Mouse (Mus musculus): ENCODE measurements around the gene Ndufaf1. TPM values are rescaled to one million over a fixed set of nuclear protein-coding genes. Genes with fewer than 3 reads are reported as not detected.
"Not testable (repeated sequence)": the region's sequence is repeated elsewhere in the genome, so short reads cannot be mapped to it uniquely, and the experiment has no call there.

Ndufaf1 gene
- polyA plus RNA-seq, 1 experiment from 2014 or later = 44.9 TPM

DNA sequence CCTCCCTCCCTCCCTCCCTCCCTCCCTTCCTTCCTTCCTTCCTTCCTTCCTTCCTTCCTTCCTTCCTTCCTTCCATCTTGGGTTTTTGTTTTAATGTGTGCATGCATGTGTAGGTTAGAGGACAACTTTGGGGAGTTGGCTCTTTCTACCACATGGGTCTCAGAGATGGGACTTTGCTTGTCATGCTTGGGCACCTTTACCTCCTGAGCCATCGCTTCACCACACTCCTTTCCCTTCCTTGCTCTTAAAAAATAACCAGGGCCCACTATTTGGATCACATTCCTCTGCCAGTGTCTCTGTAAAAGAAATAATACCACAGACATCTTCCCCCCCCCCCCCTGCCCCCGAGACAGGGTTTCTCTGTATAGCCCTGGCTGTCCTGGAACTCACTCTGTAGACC is 21.1 kb upstream of the Ndufaf1 start:
- no peak overlapping the region for H3K9ac ChIP-seq (ENCODE audit: low read depth, low read length)
- no peaks in the 10 kb centered on the region for H3K4me1 ChIP-seq (ENCODE audit: control insufficient read depth, insufficient read depth, low read depth, low read length)
- no peaks in the 10 kb centered on the region for H3K9me3 ChIP-seq (ENCODE audit: control insufficient read depth, low read length)
- 93% methylated on average over 1 of the region's 2 CpGs for WGBS
- ATAC-seq = no peak
- H3K4me2 ChIP-seq (ENCODE audit: low read length) = no peak overlapping the region
- no peak overlapping the region for H3K27ac ChIP-seq (ENCODE audit: low read depth, low read length)
- 0 out of 2 replicates have a peak, but pooled peaks cover 7% of the 10 kb centered on the region for H3K36me3 ChIP-seq (ENCODE audit: control insufficient read depth, insufficient read depth, low read length)
- H3K4me3 ChIP-seq (ENCODE audit: low read length) = no peak overlapping the region
- H3K27me3 ChIP-seq (replicated peaks; ENCODE audit: control insufficient read depth, insufficient read depth, low read length) = no peaks in the 10 kb centered on the region

- ATAC-seq = no peak
- H3K4me3 ChIP-seq (ENCODE audit: low read length) = peak overlapping the region; percentile 99
- peaks cover 15% of the 10 kb centered on the region for H3K4me1 ChIP-seq (ENCODE audit: control insufficient read depth, insufficient read depth, low read depth, low read length)
- no peaks in the 10 kb centered on the region for H3K36me3 ChIP-seq (ENCODE audit: control insufficient read depth, insufficient read depth, low read length)
- peak overlapping the region; percentile 93 for H3K4me2 ChIP-seq (ENCODE audit: low read length)
- H3K9ac ChIP-seq (ENCODE audit: low read depth, low read length) = peak overlapping the region; percentile 99
- H3K27ac ChIP-seq (ENCODE audit: low read depth, low read length) = no peak overlapping the region
- WGBS = 6% methylated on average over 5 of the region's 5 CpGs
- H3K27me3 ChIP-seq (replicated peaks; ENCODE audit: control insufficient read depth, insufficient read depth, low read length) = no peaks in the 10 kb centered on the region; the same call in 1 of the 2 replicates
- H3K9me3 ChIP-seq (ENCODE audit: control insufficient read depth, low read length) = no peaks in the 10 kb centered on the region
Observed at GRCm38 (mm10) chr2:119675831-119676230, 13.2 kb upstream of the Ndufaf1 start.

- Histone ChIP-seq H3K4me1 (ENCODE audit: control insufficient read depth, insufficient read depth, low read depth, low read length) (peaks cover 15% of the 10 kb centered on the region), H3K4me2 (ENCODE audit: low read length) (peak overlapping the region; percentile 93), H3K9ac (ENCODE audit: low read depth, low read length) (peak overlapping the region; percentile 99), H3K9me3 (ENCODE audit: control insufficient read depth, low read length) (no peaks in the 10 kb centered on the region), H3K27ac (ENCODE audit: low read depth, low read length) (peak overlapping the region; percentile 78), H3K36me3 (ENCODE audit: control insufficient read depth, insufficient read depth, low read length) (no peaks in the 10 kb centered on the region), H3K27me3 (replicated peaks; ENCODE audit: control insufficient read depth, insufficient read depth, low read length) (no peaks in the 10 kb centered on the region; the same call in 1 of the 2 replicates), H3K4me3 (ENCODE audit: low read length) (peak overlapping the region; percentile 99)
- ATAC-seq = peak; percentile 88
- WGBS = under 1% methylated on average over 24 of the region's 39 CpGs
Observed at GRCm38 (mm10) chr2:119675215-119675784, 12.7 kb upstream of the Ndufaf1 start.

GRCm38 (mm10) chr2:119674525-119675214 is 12.0 kb upstream of the Ndufaf1 start, which contains the start of gene Rtf1:
Gene Rtf1 (plus strand): TSS chr2:119675068.
- Histone ChIP-seq H3K27me3 (replicated peaks; ENCODE audit: control insufficient read depth, insufficient read depth, low read length) (no peaks in the 10 kb centered on the region; the same call in 1 of the 2 replicates), H3K36me3 (ENCODE audit: control insufficient read depth, insufficient read depth, low read length) (no peaks in the 10 kb centered on the region), H3K4me2 (ENCODE audit: low read length) (peak within 1 kb of the TSS; percentile 93), H3K4me3 (ENCODE audit: low read length) (peak within 1 kb of the TSS; percentile 99), H3K9me3 (ENCODE audit: control insufficient read depth, low read length) (no peaks in the 10 kb centered on the region), H3K4me1 (ENCODE audit: control insufficient read depth, insufficient read depth, low read depth, low read length) (peaks cover 15% of the 10 kb centered on the region), H3K9ac (ENCODE audit: low read depth, low read length) (peak within 1 kb of the TSS; percentile 99), H3K27ac (ENCODE audit: low read depth, low read length) (peak within 1 kb of the TSS; percentile 78)
- under 1% methylated on average over 45 of the region's 58 CpGs for WGBS
- peak; percentile 98 for ATAC-seq

DNA sequence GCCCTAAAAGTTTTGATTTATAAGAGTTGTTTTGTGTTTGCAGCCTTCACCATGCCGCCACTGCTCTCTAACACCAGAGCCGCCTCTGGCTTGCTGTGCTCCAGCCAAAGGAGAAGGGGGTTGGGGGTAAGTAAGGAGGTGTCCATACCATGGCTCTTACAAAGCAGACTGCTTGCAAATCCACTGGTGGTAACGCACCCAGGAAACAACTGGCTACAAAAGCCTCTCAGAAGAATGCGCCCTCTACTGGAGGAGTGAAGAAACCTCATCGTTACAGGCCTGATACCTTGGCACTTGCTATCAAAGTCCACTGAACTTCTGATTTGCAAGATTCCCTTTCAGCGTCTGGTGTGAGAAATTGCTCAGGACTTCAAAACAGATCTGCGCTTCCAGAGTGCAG is 6.4 kb upstream of the Ndufaf1 start:
- Histone ChIP-seq H3K27ac (ENCODE audit: low read depth, low read length) (no peak overlapping the region), H3K36me3 (ENCODE audit: control insufficient read depth, insufficient read depth, low read length) (no peaks in the 10 kb centered on the region), H3K4me2 (ENCODE audit: low read length) (no peak overlapping the region), H3K27me3 (replicated peaks; ENCODE audit: control insufficient read depth, insufficient read depth, low read length) (no peaks in the 10 kb centered on the region; the same call in 1 of the 2 replicates), H3K9ac (ENCODE audit: low read depth, low read length) (no peak overlapping the region), H3K4me3 (ENCODE audit: low read length) (no peak overlapping the region), H3K4me1 (ENCODE audit: control insufficient read depth, insufficient read depth, low read depth, low read length) (no peaks in the 10 kb centered on the region), H3K9me3 (ENCODE audit: control insufficient read depth, low read length) (no peaks in the 10 kb centered on the region)
- WGBS = 14% methylated on average over 7 of the region's 7 CpGs
- ATAC-seq = no peak

- H3K9ac ChIP-seq (ENCODE audit: low read depth, low read length); H3K4me1 ChIP-seq (ENCODE audit: control insufficient read depth, insufficient read depth, low read depth, low read length); H3K4me3 ChIP-seq (ENCODE audit: low read length); ATAC-seq; H3K36me3 ChIP-seq (ENCODE audit: control insufficient read depth, insufficient read depth, low read length); H3K9me3 ChIP-seq (ENCODE audit: control insufficient read depth, low read length); H3K27me3 ChIP-seq (replicated peaks; ENCODE audit: control insufficient read depth, insufficient read depth, low read length); H3K27ac ChIP-seq (ENCODE audit: low read depth, low read length); H3K4me2 ChIP-seq (ENCODE audit: low read length): not testable (repeated sequence)
- WGBS = 71% methylated on average over 20 of the region's 23 CpGs
Observed at GRCm38 (mm10) chr2:119665744-119666143, 3.1 kb upstream of the Ndufaf1 start.

- 94% methylated on average over 5 of the region's 5 CpGs for WGBS
- no peaks in the 10 kb centered on the region for H3K4me1 ChIP-seq (ENCODE audit: control insufficient read depth, insufficient read depth, low read depth, low read length)
Observed at GRCm38 (mm10) chr2:119644254-119644653, 18.4 kb downstream of the Ndufaf1 start.

DNA sequence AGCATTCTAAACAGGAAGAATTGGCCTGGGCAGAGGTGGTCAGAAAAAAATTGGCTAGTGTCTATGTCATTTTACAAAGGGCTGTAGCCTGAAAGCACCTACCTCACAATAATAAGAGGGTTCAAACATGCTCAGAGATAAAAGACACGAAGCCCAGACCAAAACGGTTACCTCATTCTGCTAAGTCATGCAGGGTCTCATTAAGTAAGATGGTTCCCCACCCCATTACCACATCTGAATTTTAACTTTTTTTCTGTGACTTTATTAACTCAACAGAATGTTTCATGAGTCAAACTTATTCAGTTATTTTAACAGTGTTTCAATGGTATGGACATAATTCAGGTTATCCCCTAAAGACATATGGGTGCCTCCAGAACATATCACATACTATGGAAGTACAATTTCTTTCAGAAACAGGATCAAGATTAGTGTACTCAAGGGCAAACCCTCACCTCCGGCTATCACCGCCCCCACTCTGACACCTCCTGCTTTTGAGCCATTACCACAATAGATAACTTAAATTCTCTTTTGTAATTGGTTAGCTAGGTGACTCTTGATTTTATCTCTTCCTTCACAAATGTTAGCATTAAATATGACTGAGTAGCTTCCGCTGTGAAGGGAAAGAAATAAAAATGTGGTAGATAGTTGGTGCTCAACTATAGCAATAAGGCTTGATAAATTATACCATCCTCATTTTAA is 21.3 kb downstream of the Ndufaf1 start:
- Histone ChIP-seq H3K4me3 (ENCODE audit: low read length) (no peak overlapping the region), H3K4me2 (ENCODE audit: low read length) (no peak overlapping the region), H3K9ac (ENCODE audit: low read depth, low read length) (no peak overlapping the region), H3K9me3 (ENCODE audit: control insufficient read depth, low read length) (no peaks in the 10 kb centered on the region), H3K27me3 (replicated peaks; ENCODE audit: control insufficient read depth, insufficient read depth, low read length) (no peaks in the 10 kb centered on the region), H3K27ac (ENCODE audit: low read depth, low read length) (no peak overlapping the region), H3K36me3 (ENCODE audit: control insufficient read depth, insufficient read depth, low read length) (no peaks in the 10 kb centered on the region), H3K4me1 (ENCODE audit: control insufficient read depth, insufficient read depth, low read depth, low read length) (no peaks in the 10 kb centered on the region)
- 94% methylated on average over 5 of the region's 5 CpGs for WGBS
- no peak for ATAC-seq

More at GRCm38 (mm10) chr2:119644254-119644653, 18.4 kb downstream of the Ndufaf1 start:
- no peak for ATAC-seq
- no peaks in the 10 kb centered on the region for H3K27me3 ChIP-seq (replicated peaks; ENCODE audit: control insufficient read depth, insufficient read depth, low read length)
- no peaks in the 10 kb centered on the region for H3K36me3 ChIP-seq (ENCODE audit: control insufficient read depth, insufficient read depth, low read length)
- no peak overlapping the region for H3K9ac ChIP-seq (ENCODE audit: low read depth, low read length)
- no peak overlapping the region for H3K4me3 ChIP-seq (ENCODE audit: low read length)
- H3K9me3 ChIP-seq (ENCODE audit: control insufficient read depth, low read length) = no peaks in the 10 kb centered on the region
- no peak overlapping the region for H3K27ac ChIP-seq (ENCODE audit: low read depth, low read length)
- H3K4me2 ChIP-seq (ENCODE audit: low read length) = no peak overlapping the region

DNA sequence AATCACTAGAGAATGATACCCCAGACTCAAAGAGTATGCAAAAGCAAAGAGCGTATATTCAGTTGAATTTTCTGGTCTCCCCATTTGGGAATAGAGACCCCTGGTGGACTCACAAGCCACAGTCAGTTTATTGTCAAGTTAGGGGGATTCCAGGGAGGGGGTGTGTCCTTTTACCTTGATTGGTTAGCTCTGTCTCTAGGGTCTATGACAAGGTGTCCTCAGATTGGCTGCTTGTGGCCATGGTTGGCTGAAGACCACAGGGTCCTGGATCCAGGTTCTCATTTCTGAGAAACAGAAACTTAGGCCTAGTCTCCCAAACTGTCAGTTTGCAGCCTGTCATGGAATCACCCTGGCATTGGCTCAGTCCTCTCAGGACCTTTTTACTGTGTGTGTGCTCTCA is 25.8 kb downstream of the Ndufaf1 start:
- Histone ChIP-seq H3K4me3 (ENCODE audit: low read length) (no peak overlapping the region), H3K9me3 (ENCODE audit: control insufficient read depth, low read length) (no peaks in the 10 kb centered on the region), H3K9ac (ENCODE audit: low read depth, low read length) (no peak overlapping the region), H3K4me1 (ENCODE audit: control insufficient read depth, insufficient read depth, low read depth, low read length) (no peaks in the 10 kb centered on the region), H3K27ac (ENCODE audit: low read depth, low read length) (no peak overlapping the region), H3K27me3 (replicated peaks; ENCODE audit: control insufficient read depth, insufficient read depth, low read length) (no peaks in the 10 kb centered on the region), H3K36me3 (ENCODE audit: control insufficient read depth, insufficient read depth, low read length) (no peaks in the 10 kb centered on the region), H3K4me2 (ENCODE audit: low read length) (no peak overlapping the region)
- WGBS = 85% methylated on average over 1 of the region's 1 CpGs
- ATAC-seq = no peak
